Mouse (Mus musculus): ENCODE measurements at regions not wholly inside any gene's neighbourhood (a gene's known extent, or its start where the extent isn't known, plus 50 kb on each side); places are given as distances from the start of the nearest gene placed in this dataset.

DNA sequence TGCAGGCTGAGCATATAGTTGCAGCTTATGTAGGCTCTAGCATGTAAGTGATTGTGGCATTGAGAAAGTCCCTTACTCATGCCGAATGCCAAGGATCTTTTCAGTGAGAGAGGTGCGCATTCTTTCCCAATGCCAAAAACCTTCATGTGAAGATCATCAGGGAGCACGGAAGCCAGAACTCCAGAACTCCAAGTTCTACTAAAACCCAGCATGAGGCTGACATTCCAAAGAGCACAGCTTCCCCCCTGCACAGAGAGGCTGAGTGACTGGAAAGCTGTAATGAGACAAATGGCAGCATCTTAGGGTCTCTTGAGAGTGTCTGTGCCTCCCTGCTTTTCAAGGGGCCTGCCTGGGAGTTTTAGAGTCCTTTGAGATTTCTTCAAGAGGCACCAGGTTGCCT is 259.4 kb downstream of the Fzd1 start:
- DNase-seq (ENCODE audit: low spot score), result peak; percentile 20

GRCm38 (mm10) chr5:4496907-4497200 is 261.0 kb downstream of the Fzd1 start:
- no peak for DNase-seq (ENCODE audit: low spot score)

DNA sequence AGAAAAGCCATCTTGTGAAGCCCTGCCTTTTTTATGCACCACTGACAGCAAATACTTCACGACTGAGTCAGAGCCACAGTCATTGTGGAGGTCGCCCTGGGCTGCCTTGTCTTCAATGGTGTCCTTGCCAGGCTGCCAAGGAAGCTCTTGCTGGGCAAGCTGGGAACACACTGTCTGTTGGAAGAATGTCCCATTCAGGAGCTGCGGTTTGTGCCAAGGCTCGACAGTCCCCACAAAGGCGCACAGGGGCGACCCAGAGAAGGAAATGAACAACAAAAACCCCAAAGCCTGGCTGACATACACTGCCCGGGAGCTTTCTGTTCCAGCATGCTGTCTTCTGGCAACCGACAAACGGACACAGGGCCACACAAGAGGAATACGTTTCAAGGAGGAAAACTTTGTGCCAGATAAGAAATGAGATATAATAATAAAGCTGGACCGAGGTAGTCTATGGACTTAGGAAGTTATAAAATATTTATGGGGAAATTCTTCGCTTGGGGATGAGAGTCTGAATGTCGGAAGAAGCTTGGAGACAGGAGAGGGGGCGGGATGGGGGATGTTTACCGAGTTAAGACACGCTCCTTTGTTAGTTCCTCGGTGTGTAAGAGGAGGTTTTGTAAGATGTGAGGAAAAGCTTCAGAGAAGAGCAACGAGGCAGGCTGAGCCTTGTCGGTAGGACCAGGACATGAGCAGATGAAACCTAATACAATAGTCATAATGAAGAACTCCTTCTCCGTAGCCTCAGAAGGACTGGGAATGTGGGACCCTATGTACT is 261.5 kb downstream of the Fzd1 start:
- DNase-seq (ENCODE audit: low spot score), result no peak

GRCm38 (mm10) chr5:4495482-4495881 is 262.4 kb downstream of the Fzd1 start:
- DNase-seq (ENCODE audit: low spot score), result no peak

GRCm38 (mm10) chr5:4486391-4487132 is 271.3 kb downstream of the Fzd1 start:
- no peak for DNase-seq (ENCODE audit: low spot score)

GRCm38 (mm10) chr5:4485542-4486390 is 272.1 kb downstream of the Fzd1 start:
- DNase-seq (ENCODE audit: low spot score), result no peak

DNA sequence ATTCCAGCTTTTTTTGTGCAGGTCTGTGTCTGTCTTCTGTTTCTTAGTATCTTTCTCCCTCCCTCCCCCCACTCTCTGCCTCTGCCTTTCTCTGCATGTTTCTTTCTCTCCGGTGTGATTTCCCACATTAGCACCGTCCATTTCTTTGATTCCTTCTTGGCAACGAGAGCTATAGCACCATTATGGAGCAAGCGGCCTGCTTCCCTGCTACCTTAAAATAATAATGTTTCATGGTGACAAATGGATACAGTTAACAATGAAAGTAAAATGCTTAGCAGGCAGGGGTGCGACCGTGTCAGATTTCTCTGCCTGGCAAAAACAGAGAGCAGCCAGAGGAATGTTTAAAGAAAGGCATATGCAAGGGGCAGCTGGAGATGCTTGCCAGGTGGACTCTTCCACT is 273.1 kb downstream of the Fzd1 start:
- DNase-seq (ENCODE audit: low spot score), result no peak

DNA sequence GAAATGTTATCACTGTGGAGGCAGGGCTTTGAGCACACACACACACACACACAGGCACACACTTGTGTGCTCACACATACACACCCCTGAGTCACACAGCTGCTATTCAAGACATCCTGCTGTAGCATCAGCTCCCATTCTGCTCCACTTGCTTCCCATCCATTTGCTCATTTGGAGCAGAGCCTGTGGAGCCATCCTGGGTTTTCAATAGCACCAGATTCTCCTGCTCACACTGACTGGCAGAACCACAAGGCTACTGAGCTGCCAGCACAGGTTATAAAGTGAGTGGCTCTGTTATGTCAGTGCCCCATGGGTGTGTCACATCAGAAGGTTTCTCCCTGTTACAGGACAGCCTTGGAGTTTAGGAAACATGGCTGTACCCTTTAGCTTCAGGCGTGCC is 273.7 kb downstream of the Fzd1 start:
- no peak for DNase-seq (ENCODE audit: low spot score)

DNA sequence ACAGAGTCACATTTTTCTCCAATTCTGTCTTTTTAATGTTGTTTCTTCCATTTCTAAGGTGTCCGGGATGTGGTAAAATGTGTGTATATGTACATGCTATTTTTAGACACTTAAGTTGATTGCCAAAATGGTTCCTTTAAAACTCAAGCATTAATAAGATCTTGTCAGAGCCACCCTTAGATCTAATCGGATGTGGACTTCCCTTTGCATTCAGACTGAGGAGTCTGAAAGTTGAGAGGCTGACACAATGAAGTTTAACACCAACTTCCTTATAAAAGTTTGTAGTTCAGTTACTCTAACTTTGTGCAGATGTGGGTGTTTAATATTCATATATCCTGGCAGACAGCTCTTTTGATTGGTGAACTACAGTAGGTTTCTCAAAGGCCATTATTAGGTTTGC is 282.1 kb downstream of the Mterf1b start:
- DNase-seq (ENCODE audit: low spot score), result no peak
